Mouse (Mus musculus) midbrain, embryonic 14.5 days (tissue): ENCODE data around the gene Ldhc. TPM values are rescaled to one million over a fixed set of nuclear protein-coding genes. Genes with fewer than 3 reads are reported as not detected.

ENCODE experiments used
- ATAC-seq: fragments of 200-750 bp; cut with Nextera tagmentation; 2 replicates; pipeline ENCODE4 v1.8.0; 2017; ENCODE audit warnings: moderate number of reproducible peaks, moderate library complexity; ENCODE audit not compliant: low FRiP score, low TSS enrichment
- DNase-seq: peaks from one replicate; pipeline ENCODE4 v3.0.0-alpha.2; 2015
- H3K27ac ChIP-seq: fragments of 300-500 bp; sonication (generic); replicated peaks from 2 replicates; pipeline ENCODE4 v1.5.1; 2014; ENCODE audit warnings: mild to moderate bottlenecking, low read depth, low read length, moderate library complexity
- H3K27me3 ChIP-seq: fragments of 300-500 bp; sonication (generic); 2 replicates; pipeline ENCODE4 v1.6.1; 2014; ENCODE audit warnings: low read length, control low read depth, mixed read lengths; ENCODE audit not compliant: control insufficient read depth, insufficient read depth
- H3K36me3 ChIP-seq: fragments of 300-500 bp; sonication (generic); 2 replicates; pipeline ENCODE4 v1.6.1; 2014; ENCODE audit warnings: low read length, control low read depth; ENCODE audit not compliant: control insufficient read depth, insufficient read depth
- H3K4me1 ChIP-seq: fragments of 300-500 bp; sonication (generic); 2 replicates; pipeline ENCODE4 v1.6.1; 2014; ENCODE audit warnings: mild to moderate bottlenecking, antibody characterized with exemption, low read length, control low read depth; ENCODE audit not compliant: control insufficient read depth, insufficient read depth
- H3K4me2 ChIP-seq: fragments of 300-500 bp; sonication (generic); 2 replicates; pipeline ENCODE4 v1.6.1; 2014; ENCODE audit warnings: mild to moderate bottlenecking, low read length, moderate library complexity
- H3K4me3 ChIP-seq: fragments of 300-500 bp; sonication (generic); replicated peaks from 2 replicates; pipeline ENCODE4 v1.5.1; 2014; ENCODE audit warnings: low read depth, low read length
- H3K9ac ChIP-seq: fragments of 300-500 bp; sonication (generic); replicated peaks from 2 replicates; pipeline ENCODE4 v1.6.1; 2014; ENCODE audit warnings: mild to moderate bottlenecking, low read length, moderate library complexity
- H3K9me3 ChIP-seq: fragments of 300-500 bp; sonication (generic); 2 replicates; pipeline ENCODE4 v1.6.1; 2016; ENCODE audit warnings: low read length, control low read depth, mixed read lengths; ENCODE audit not compliant: control insufficient read depth
- WGBS: fragments of 180-500 bp; shearing (Covaris S2); extraction: QIAGEN DNeasy Blood & Tissue Kit; methylation state at CpG from one replicate; pipeline ENCODE4 v1.1.7; 2014; 5-methylcytosine and 5-hydroxymethylcytosine counted together
- polyA plus RNA-seq: library from polyadenylated mRNA; unstranded; fragments of >200 nt; fragmentation: Nextera tagmentation; extraction: Ambion mirVana; gene quantifications from 2 replicates; pipeline ENCODE4 v1.2.1, GENCODE M21; 2014

Ldhc gene
- polyA plus RNA-seq, 1 experiment from 2014 or later = 0.20 TPM

DNA sequence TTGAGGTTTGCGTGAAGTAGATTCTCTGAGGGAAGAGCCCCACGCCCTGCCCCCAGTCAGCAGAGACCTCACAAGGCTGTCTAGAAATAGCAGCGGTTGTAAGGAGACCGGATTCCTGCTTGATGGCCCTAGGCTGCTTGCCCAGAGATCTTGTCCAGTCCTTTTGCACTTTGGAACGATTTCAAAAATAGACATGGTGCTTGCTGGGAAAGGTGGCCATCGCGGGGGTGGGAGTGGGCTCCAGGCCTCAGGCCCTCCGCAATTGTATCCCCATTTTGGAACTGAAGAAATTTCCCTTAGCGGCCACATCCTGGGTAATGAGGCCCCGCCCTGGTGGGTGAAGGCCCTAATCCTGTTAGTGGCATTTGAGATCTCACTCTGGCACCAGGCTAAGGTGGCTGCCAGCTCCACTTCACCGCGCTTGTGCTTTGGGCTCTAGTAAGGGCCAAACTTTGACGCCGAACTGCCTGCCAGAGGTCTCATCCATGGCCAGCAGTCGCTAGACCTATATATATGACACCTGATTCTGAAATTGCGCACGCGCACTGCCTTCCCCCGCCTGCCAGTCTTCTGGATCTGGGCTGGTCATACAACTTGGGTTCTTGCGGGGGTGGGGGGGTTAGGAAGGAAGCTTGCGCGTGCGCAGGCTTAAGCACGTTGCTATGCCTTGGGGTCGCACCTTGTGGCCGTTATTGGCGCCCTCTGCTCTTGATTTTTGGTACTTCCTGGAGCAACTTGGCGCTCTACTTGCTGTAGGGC lies 14.3 kb upstream of the Ldhc start:
- peaks cover 24% of the 10 kb centered on the region for H3K36me3 ChIP-seq
- WGBS = under 1% methylated on average over 28 of the region's 28 CpGs
- peak; percentile 47; the same call in 1 of the 2 replicates for ATAC-seq

DNA sequence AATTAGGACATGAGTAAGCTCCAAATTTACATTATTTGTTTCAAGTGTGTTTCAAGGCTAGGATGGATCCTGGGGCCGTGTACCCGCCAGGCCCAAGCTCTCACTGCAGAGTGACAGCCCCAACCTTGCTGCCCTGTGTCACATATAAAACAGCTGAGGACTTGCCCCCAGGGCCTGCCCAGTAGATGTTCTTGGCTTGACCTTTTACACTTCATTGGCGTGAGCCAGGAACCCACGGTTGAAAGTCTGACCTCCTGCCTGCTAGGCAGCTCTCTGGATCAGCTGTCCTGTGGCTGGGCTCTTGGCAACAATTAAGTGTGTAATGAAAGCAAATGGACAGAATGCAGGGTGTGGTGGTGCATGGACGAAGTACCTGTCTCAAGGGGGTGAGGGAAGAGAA lies 11.7 kb upstream of the Ldhc start:
- ATAC-seq = no peak
- DNase-seq = no peak
- Histone ChIP-seq H3K27me3 (no peaks in the 10 kb centered on the region), H3K9ac (no peak overlapping the region), H3K27ac (no peak overlapping the region), H3K9me3 (no peaks in the 10 kb centered on the region), H3K36me3 (peaks cover 40% of the 10 kb centered on the region), H3K4me1 (0 out of 2 replicates have a peak, but pooled peaks cover 11% of the 10 kb centered on the region), H3K4me3 (no peak overlapping the region), H3K4me2 (no peak overlapping the region)
- WGBS = 74% methylated on average over 5 of the region's 5 CpGs

More for the DNA sequence above, 14.3 kb upstream of the Ldhc start:
- peak overlapping the region; percentile 79 for H3K4me3 ChIP-seq
- H3K4me1 ChIP-seq = 0 out of 2 replicates have a peak, but pooled peaks cover 11% of the 10 kb centered on the region
- no peaks in the 10 kb centered on the region for H3K27me3 ChIP-seq
- H3K27ac ChIP-seq = peak overlapping the region; percentile 78
- peak overlapping the region; percentile 99 for H3K4me2 ChIP-seq
- H3K9ac ChIP-seq = peak overlapping the region; percentile 88
- peak; percentile 84 for DNase-seq
- no peaks in the 10 kb centered on the region for H3K9me3 ChIP-seq

DNA sequence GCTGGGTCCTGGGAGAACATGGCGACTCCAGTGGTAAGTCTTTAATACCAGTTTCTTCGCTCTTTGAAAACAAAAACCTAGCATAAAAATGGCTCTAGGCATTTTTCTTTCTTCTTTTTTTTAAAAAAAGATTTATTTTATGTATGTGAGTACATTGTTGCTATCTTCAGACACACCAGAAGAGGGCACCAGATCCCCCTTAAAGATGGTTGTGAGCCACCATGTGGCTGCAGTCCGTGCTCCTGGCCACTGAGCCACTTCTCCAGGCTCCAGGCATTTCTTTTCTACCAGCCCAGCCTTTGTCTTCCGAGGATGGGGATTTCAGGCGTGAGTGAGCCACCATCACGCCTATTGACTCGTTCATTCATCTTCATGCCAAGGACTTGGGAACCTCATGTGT lies 10.0 kb upstream of the Ldhc start:
- DNase-seq (no peak), ATAC-seq (no peak)
- Histone ChIP-seq H3K4me2 (no peak overlapping the region), H3K4me3 (no peak overlapping the region), H3K9ac (no peak overlapping the region), H3K27me3 (no peaks in the 10 kb centered on the region), H3K27ac (no peak overlapping the region), H3K4me1 (0 out of 2 replicates have a peak, but pooled peaks cover 11% of the 10 kb centered on the region), H3K36me3 (peaks cover 46% of the 10 kb centered on the region), H3K9me3 (no peaks in the 10 kb centered on the region)
- WGBS = 48% methylated on average over 7 of the region's 7 CpGs

DNA sequence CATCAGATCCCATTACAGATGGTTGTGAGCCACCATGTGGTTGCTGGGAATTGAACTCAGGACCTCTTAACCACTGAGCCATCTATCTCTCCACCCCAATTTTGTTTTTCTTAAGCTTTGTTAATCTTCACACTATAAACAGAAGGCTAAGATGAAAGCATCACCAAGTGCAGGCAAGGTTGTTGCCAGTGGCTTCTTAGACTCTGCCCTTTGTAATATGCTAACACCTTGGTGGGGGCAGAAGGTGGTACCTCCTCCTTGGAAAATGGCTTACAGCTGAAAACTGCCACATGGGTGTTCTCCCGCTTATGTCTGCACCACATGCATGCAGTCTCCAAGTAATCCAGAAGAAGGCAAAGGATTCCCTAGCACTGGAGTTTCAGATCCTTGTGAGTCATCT lies 8.3 kb upstream of the Ldhc start:
- Histone ChIP-seq H3K27me3 (no peaks in the 10 kb centered on the region), H3K4me3 (no peak overlapping the region), H3K4me1 (no peaks in the 10 kb centered on the region), H3K27ac (no peak overlapping the region), H3K9ac (no peak overlapping the region), H3K4me2 (no peak overlapping the region), H3K36me3 (peaks cover 46% of the 10 kb centered on the region), H3K9me3 (no peaks in the 10 kb centered on the region)
- no peak for ATAC-seq
- DNase-seq = no peak
- 88% methylated on average over 1 of the region's 1 CpGs for WGBS

DNA sequence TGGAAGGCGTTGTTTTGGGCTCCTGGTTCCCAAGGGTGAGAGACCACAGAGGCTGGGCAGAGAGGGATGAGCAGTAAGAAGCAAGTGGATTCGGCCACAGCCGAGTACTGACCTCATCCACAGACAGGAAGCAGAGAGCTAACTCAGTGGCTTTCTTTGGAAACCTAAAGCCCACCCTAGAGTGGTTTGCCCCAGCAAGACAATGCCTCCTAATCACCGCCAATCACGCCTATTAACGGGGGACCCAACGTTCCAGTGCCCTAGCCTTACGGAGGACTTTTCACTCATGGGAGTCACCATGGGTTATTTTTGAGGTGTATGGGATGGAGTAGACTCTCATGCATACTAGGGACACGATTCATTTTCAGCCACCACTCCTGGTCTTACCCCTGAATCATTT lies 7.6 kb upstream of the Ldhc start:
- H3K36me3 ChIP-seq = peaks cover 44% of the 10 kb centered on the region
- H3K9me3 ChIP-seq = no peaks in the 10 kb centered on the region
- 88% methylated on average over 9 of the region's 9 CpGs for WGBS
- no peak for ATAC-seq
- no peak overlapping the region for H3K4me3 ChIP-seq
- H3K4me2 ChIP-seq = no peak overlapping the region
- no peaks in the 10 kb centered on the region for H3K27me3 ChIP-seq
- DNase-seq = no peak
- H3K27ac ChIP-seq = no peak overlapping the region
- H3K4me1 ChIP-seq = no peaks in the 10 kb centered on the region
- H3K9ac ChIP-seq = no peak overlapping the region

DNA sequence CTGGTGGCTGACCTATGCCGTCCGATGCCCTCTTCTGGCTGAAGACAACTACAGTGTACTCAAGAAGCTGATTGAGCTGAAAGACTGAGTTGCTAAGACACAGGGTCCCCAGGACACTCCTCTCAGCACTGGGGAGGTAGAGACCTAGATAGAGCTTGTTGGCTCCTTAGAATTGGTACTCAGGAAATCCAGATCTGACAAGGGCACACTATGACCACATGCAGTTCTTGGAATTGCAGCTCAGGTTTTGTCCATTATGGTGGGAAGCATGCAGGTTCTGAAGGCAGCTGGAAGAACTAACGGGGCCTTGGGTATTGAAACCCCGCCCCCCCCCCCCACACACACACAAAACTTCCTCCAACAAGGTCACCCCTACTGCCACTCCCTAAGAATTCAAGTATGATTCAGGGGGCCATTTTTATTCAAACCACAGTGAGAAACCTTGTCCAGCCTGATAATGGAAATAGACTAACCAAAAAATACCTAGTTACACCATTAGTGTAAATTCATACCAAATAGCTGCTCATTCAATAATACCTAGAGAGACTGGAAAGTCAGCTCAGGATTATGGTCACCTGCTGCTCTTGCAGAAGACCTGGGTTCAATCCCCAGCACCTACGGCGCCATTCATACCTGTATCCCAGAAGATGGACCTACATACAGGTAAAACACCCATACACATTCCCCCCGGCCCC lies 5.0 kb upstream of the Ldhc start:
- no peak overlapping the region for H3K9ac ChIP-seq
- H3K27me3 ChIP-seq = no peaks in the 10 kb centered on the region
- ATAC-seq (no peak), DNase-seq (no peak)
- H3K4me1 ChIP-seq = no peaks in the 10 kb centered on the region
- no peak overlapping the region for H3K4me3 ChIP-seq
- H3K27ac ChIP-seq = no peak overlapping the region
- H3K4me2 ChIP-seq = no peak overlapping the region
- no peaks in the 10 kb centered on the region for H3K9me3 ChIP-seq
- H3K36me3 ChIP-seq = peaks cover 29% of the 10 kb centered on the region
- WGBS = 74% methylated on average over 7 of the region's 7 CpGs

DNA sequence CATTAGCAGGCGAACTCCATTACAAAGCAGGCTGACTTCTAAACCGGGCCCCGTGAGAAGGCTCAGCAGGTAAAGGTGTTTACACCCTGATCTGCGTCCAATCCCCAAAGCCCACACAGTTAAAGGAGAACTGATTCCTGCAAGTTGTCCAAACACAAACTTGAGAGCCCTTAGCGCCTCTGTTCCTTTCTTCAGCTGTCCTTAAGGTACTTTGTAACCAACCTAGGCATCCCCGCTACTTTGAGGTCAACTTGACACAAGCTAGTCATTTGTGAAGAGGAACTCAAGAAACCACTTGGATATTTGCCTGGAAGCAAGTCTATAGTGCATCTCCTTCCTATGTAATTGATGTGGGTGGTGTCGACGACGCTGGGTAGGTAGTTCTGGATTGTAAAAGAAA lies 3.6 kb upstream of the Ldhc start:
- 80% methylated on average over 9 of the region's 9 CpGs for WGBS
- Histone ChIP-seq H3K36me3 (peaks cover 14% of the 10 kb centered on the region), H3K27me3 (no peaks in the 10 kb centered on the region), H3K27ac (no peak overlapping the region), H3K4me1 (no peaks in the 10 kb centered on the region), H3K4me3 (no peak overlapping the region), H3K9me3 (no peaks in the 10 kb centered on the region), H3K9ac (no peak overlapping the region), H3K4me2 (no peak overlapping the region)
- no peak for DNase-seq
- no peak for ATAC-seq

DNA sequence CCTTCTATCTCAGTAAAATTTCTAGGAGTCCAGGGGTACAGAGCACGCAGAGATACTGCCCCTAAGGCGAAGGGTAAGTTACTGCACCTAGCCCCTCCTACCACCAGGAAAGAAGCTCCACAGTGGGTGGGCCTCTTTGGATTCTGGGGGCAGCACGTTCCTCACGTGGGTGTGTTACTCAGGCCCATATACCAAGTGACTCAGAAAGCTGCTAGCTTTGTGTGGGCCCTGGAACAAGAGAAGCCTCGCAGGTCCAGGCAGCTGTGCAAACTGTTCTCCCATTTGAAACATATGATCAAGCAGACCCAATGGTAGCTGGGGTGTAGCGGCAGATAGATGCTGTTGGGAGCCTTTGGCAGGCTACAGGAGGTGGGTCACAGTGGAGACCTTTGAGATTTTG lies 2.0 kb upstream of the Ldhc start:
- no peak for DNase-seq

DNA sequence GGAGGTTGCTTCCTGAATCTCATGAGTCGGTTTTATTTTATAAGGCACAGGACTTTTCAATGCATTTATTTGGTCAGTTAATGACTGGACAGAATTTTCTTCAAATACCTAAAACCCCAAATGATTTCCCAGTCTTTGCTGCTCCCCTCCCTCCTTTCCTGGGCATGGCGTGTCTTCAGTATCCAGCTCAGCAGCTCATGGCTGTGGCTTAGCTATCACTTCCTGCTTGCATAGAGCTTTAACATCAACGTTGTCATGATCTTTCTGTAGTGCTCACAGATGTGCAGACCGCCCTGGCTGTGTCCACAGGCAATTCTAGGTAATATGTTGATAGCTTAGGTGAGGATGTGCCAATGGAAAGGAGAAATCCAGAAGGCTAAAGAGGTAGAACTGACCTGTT lies 11.0 kb downstream of the Ldhc start:
- Histone ChIP-seq H3K27me3 (no peaks in the 10 kb centered on the region), H3K9me3 (no peaks in the 10 kb centered on the region), H3K4me3 (no peak overlapping the region), H3K9ac (no peak overlapping the region), H3K4me1 (no peaks in the 10 kb centered on the region), H3K27ac (no peak overlapping the region), H3K4me2 (no peak overlapping the region), H3K36me3 (no peaks in the 10 kb centered on the region)
- ATAC-seq = no peak
- DNase-seq = no peak
- 90% methylated on average over 4 of the region's 4 CpGs for WGBS

More for the DNA sequence above, 2.0 kb upstream of the Ldhc start:
- Histone ChIP-seq H3K27me3 (no peaks in the 10 kb centered on the region), H3K36me3 (peaks cover 6% of the 10 kb centered on the region; the same call in 1 of the 2 replicates), H3K4me2 (no peak overlapping the region), H3K27ac (no peak overlapping the region), H3K9me3 (no peaks in the 10 kb centered on the region), H3K9ac (no peak overlapping the region), H3K4me3 (no peak overlapping the region), H3K4me1 (no peaks in the 10 kb centered on the region)
- WGBS = 62% methylated on average over 6 of the region's 6 CpGs
- ATAC-seq = no peak
